In the genomic region with DNA sequence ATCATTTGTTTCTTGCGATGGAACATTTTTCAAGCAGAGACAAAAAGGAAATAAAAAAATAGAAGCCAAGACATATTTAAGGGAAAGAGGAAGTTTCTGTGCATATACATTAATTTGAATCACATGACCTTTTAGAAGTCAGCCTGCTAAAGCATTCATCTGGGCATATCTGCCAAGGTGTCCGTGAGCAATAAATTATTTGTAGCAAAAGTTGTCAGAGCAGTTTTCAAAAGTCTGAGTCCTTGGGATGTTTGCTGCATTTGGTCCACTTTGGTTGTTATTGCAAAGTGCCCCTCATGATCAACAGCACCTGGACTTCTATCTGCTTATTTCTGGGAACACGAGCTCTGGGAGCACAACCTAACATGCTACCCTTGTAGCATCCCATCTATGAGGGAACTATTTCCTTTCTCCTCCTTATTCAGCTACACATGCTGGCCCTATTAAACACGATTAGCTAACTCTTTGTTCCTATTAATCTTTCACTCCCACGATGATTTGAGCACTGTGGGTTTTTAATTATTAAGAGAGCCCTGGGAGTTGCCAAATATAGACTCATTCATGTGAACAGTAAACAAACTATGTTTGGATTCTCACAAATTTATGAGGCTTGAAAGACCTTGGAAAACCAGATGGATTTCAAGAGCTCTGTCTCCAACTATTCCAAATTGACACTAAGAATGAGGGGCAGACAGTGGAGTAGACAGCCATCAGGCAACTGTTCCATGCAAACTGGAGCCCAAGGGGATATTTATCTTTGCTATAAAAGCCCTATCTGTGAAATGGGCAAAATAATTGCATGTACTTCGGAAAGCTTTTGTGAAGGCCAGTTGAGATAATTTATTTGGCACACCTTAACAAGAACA, we compare ENCODE assay signal across 13 mouse cellular contexts.
DNase-seq lines count a peak whose midpoint lies in the region; TF ChIP-seq lines count a peak whose summit lies in the region.
"Had no signal": no experiment of that assay in that cellular context is flagged by ENCODE, and none has a peak within 500 bp of the region (broad histone marks: within the 10 kb centered on the region; RNA-seq: fewer than 3 reads in every experiment).

No protein-coding gene starts in this region.

- peak; percentile 11 for DNase-seq in embryo, embryonic 11 days
- DNase-seq in embryo, embryonic 10 days (ENCODE audit: low spot score): no peak
- DNase-seq in testis, postnatal 10 days (ENCODE audit: low spot score): no peak
- peak; percentile 50 for DNase-seq in kidney, postnatal 14 days
- no peak for DNase-seq in frontal cortex, postnatal 14 days (ENCODE audit: low spot score in 2 of 2)
- no peak for DNase-seq in ovary, postnatal 14 days (ENCODE audit: low spot score)
- DNase-seq in urinary bladder, postnatal 36 days (ENCODE audit: low spot score in 2 of 2): no peak
- DNase-seq: cerebellum, adult 18-20 months; gastrocnemius, postnatal 10 days; liver, embryonic 13.5 days had no signal

- H3K27ac ChIP-seq in testis, adult 2 months (ENCODE audit: control insufficient read depth, insufficient read depth, low read depth, low read length): 0 out of 2 replicates have a peak overlapping the region, but pooled peaks have one; percentile 8
- H3K27ac ChIP-seq: liver, embryonic 13.5 days; macrophage had no signal

- TF ChIP-seq POLR2A in testis, adult 2 months (IDR thresholded peaks at IDR 0.05; ENCODE audit: control insufficient read depth, low read depth, low read length): no peak

- H3K4me1 ChIP-seq in testis, adult 2 months (ENCODE audit: control insufficient read depth, insufficient read depth, low read length): no peaks in the 10 kb centered on the region
- H3K4me1 ChIP-seq: liver, embryonic 13.5 days had no signal

- H3K4me3 ChIP-seq in testis, adult 2 months (ENCODE audit: control insufficient read depth, low read depth, low read length): no peak overlapping the region
- H3K4me3 ChIP-seq: erythroblast, embryonic 14.5 days; liver, embryonic 13.5 days had no signal

- no peaks in the 10 kb centered on the region for H3K27me3 ChIP-seq in testis, adult 2 months (ENCODE audit: control insufficient read depth, insufficient read depth, low read length)
- H3K27me3 ChIP-seq: liver, embryonic 13.5 days had no signal

- TF ChIP-seq CTCF in testis, adult 2 months (IDR thresholded peaks at IDR 0.05; ENCODE audit: control insufficient read depth, insufficient read depth, insufficient replicate concordance, low read depth, low read length): no peak

- no peaks in the 10 kb centered on the region for H3K36me3 ChIP-seq in testis, adult 2 months (ENCODE audit: control insufficient read depth, insufficient read depth, low read length)
- H3K36me3 ChIP-seq: liver, embryonic 13.5 days had no signal

Comparison
In these comparisons a context has a peak if more than half of its experiments do, and no peak if none do; other contexts are left out.
1. DNase-seq: peak in embryo, embryonic 11 days (single experiment) and kidney, postnatal 14 days (single experiment); none in embryo, embryonic 10 days (single experiment), testis, postnatal 10 days (single experiment), frontal cortex, postnatal 14 days (0 of 2), ovary, postnatal 14 days (single experiment) and urinary bladder, postnatal 36 days (0 of 2).